ENCODE assay signal across 26 mouse cellular contexts in the genomic region with DNA sequence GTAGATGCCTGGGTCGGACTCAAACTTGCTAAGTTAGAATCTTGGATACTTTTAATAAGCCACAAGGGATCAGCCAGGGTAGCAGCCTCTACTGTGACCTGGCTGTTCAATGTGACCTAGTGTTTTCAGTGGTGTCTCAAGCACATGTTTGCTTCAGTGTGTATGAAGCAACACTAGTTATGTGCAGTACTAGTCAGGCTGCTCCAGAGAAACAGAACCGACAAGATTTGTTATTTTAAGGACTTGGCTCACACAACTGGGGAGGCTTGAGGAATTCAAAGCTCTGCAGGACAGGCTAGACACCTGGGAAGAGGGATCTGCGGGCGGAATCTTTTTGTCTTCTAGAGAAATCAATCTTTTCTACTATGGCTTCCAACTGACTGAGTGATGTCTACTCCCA.
A peak's percentile ranks its signal among the peaks of the same experiment; 100 is the strongest.
DNase-seq lines count a peak whose midpoint lies in the region; ATAC-seq and TF ChIP-seq lines count a peak whose summit lies in the region.
"Had no signal": no experiment of that assay in that cellular context is flagged by ENCODE, and none has a peak within 500 bp of the region (broad histone marks: within the 10 kb centered on the region; RNA-seq: fewer than 3 reads in every experiment).

No protein-coding gene starts in this region.

- H3K27me3 ChIP-seq in embryonic facial prominence, embryonic 14.5 days (replicated peaks; ENCODE audit: control insufficient read depth, insufficient read depth, low read length) = no peaks in the 10 kb centered on the region
- H3K27me3 ChIP-seq in embryonic facial prominence, embryonic 10.5 days (replicated peaks; ENCODE audit: low read depth, poor library complexity, severe bottlenecking) = no peaks in the 10 kb centered on the region
- no peaks in the 10 kb centered on the region for H3K27me3 ChIP-seq in liver, postnatal 0 days (ENCODE audit: insufficient read depth, low read length)
- H3K27me3 ChIP-seq: CH12.LX; embryonic facial prominence, embryonic 12.5 days; embryonic facial prominence, embryonic 15.5 days; forebrain, embryonic 13.5 days; forebrain, embryonic 15.5 days had no signal

- no peaks in the 10 kb centered on the region for H3K9me3 ChIP-seq in embryonic facial prominence, embryonic 14.5 days (ENCODE audit: control insufficient read depth, low read length)
- H3K9me3 ChIP-seq in embryonic facial prominence, embryonic 10.5 days = no peaks in the 10 kb centered on the region
- H3K9me3 ChIP-seq in liver, postnatal 0 days (ENCODE audit: low read length) = no peaks in the 10 kb centered on the region
- H3K9me3 ChIP-seq: embryonic facial prominence, embryonic 12.5 days; embryonic facial prominence, embryonic 15.5 days; forebrain, embryonic 13.5 days; forebrain, embryonic 15.5 days had no signal

- no peak for TF ChIP-seq EP300 in liver, postnatal 0 days (IDR thresholded peaks at IDR 0.05; ENCODE audit: low read depth)

- WGBS in embryonic facial prominence, embryonic 14.5 days = 56% methylated on average over 4 of the region's 4 CpGs
- 66% methylated on average over 4 of the region's 4 CpGs for WGBS in embryonic facial prominence, embryonic 10.5 days
- 55% methylated on average over 4 of the region's 4 CpGs for WGBS in liver, postnatal 0 days (ENCODE audit: insufficient replicate concordance)

- no peaks in the 10 kb centered on the region for H3K4me1 ChIP-seq in embryonic facial prominence, embryonic 14.5 days (ENCODE audit: control insufficient read depth, insufficient read depth, low read length)
- peaks cover 5% of the 10 kb centered on the region; the same call in 1 of the 2 replicates for H3K4me1 ChIP-seq in embryonic facial prominence, embryonic 10.5 days
- H3K4me1 ChIP-seq in liver, postnatal 0 days (ENCODE audit: insufficient read depth) = no peaks in the 10 kb centered on the region
- H3K4me1 ChIP-seq: embryonic facial prominence, embryonic 12.5 days; embryonic facial prominence, embryonic 15.5 days; forebrain, embryonic 13.5 days; forebrain, embryonic 15.5 days had no signal

- no peak overlapping the region for H3K4me2 ChIP-seq in embryonic facial prominence, embryonic 14.5 days (ENCODE audit: low read depth, low read length)
- peak overlapping the region; percentile 14; the same call in 1 of the 2 replicates for H3K4me2 ChIP-seq in liver, postnatal 0 days (ENCODE audit: low read depth, low read length)
- H3K4me2 ChIP-seq: embryonic facial prominence, embryonic 12.5 days; embryonic facial prominence, embryonic 15.5 days; forebrain, embryonic 13.5 days; forebrain, embryonic 15.5 days had no signal

- H3K9ac ChIP-seq in embryonic facial prominence, embryonic 14.5 days (ENCODE audit: low read depth, low read length) = no peak overlapping the region
- H3K9ac ChIP-seq in liver, postnatal 0 days (replicated peaks) = no peak overlapping the region
- H3K9ac ChIP-seq: embryonic facial prominence, embryonic 12.5 days; embryonic facial prominence, embryonic 15.5 days; forebrain, embryonic 13.5 days; forebrain, embryonic 15.5 days; forebrain, postnatal 0 days had no signal

- DNase-seq in embryonic facial prominence, embryonic 14.5 days (ENCODE audit: low spot score) = no peak
- no peak for DNase-seq in embryonic facial prominence, embryonic 10.5 days (ENCODE audit: low spot score)
- DNase-seq in liver, postnatal 0 days = no peak
- DNase-seq in liver = no peak
- peak; percentile 28 for DNase-seq in NIH3T3 (ENCODE audit: low read depth)
- no peak for DNase-seq in layer of hippocampus, postnatal 36 days
- DNase-seq: adrenal gland, adult 2 months; adrenal gland, postnatal 10 days; adrenal gland, postnatal 25 days; B cell, adult 2 months; cerebellum, adult 11 months; cerebellum, adult 18-20 months; cerebellum, adult 8-10 months; cerebellum, adult 9-11 months; cerebellum, postnatal 14 days; cerebellum, postnatal 36 days; embryo, embryonic 11 days; forebrain, postnatal 0 days had no signal

- no peak overlapping the region for H3K27ac ChIP-seq in embryonic facial prominence, embryonic 14.5 days (replicated peaks; ENCODE audit: low read depth, low read length)
- no peak overlapping the region for H3K27ac ChIP-seq in embryonic facial prominence, embryonic 10.5 days (replicated peaks)
- no peak overlapping the region for H3K27ac ChIP-seq in liver, postnatal 0 days (ENCODE audit: low read depth)
- H3K27ac ChIP-seq: embryonic facial prominence, embryonic 12.5 days; embryonic facial prominence, embryonic 15.5 days; forebrain, embryonic 13.5 days; forebrain, embryonic 15.5 days had no signal

- H3K4me3 ChIP-seq in embryonic facial prominence, embryonic 14.5 days (ENCODE audit: low read depth, low read length) = no peak overlapping the region
- H3K4me3 ChIP-seq in embryonic facial prominence, embryonic 10.5 days = no peak overlapping the region
- H3K4me3 ChIP-seq in liver, postnatal 0 days (ENCODE audit: low read depth, low read length) = no peak overlapping the region
- H3K4me3 ChIP-seq: embryonic facial prominence, embryonic 12.5 days; embryonic facial prominence, embryonic 15.5 days; erythroblast, embryonic 14.5 days; forebrain, embryonic 13.5 days; forebrain, embryonic 15.5 days had no signal

- 0 out of 2 replicates have a peak, but pooled peaks have one; percentile 53 for ATAC-seq in embryonic facial prominence, embryonic 14.5 days (ENCODE audit: low read depth)
- ATAC-seq in liver, postnatal 0 days = peak; percentile 84
- ATAC-seq: CD4-positive, CD25-positive, alpha-beta regulatory T cell, adult 4 months; forebrain, embryonic 13.5 days; forebrain, embryonic 15.5 days; forebrain, postnatal 0 days had no signal

- no peak for TF ChIP-seq CTCF in liver, postnatal 0 days (IDR thresholded peaks at IDR 0.05; ENCODE audit: low read depth)

- no peaks in the 10 kb centered on the region for H3K36me3 ChIP-seq in embryonic facial prominence, embryonic 14.5 days (ENCODE audit: control insufficient read depth, insufficient read depth, low read length)
- H3K36me3 ChIP-seq in embryonic facial prominence, embryonic 10.5 days (replicated peaks) = no peaks in the 10 kb centered on the region
- H3K36me3 ChIP-seq in liver, postnatal 0 days (replicated peaks; ENCODE audit: insufficient read depth, low read length) = no peaks in the 10 kb centered on the region
- H3K36me3 ChIP-seq: embryonic facial prominence, embryonic 12.5 days; embryonic facial prominence, embryonic 15.5 days; forebrain, embryonic 15.5 days; G1E had no signal
